Mouse (Mus musculus): ENCODE data around the gene Megf11. TPM values are rescaled to one million over a fixed set of nuclear protein-coding genes. Genes with fewer than 3 reads are reported as not detected.
"Not testable (repeated sequence)": the region's sequence is repeated elsewhere in the genome, so short reads cannot be mapped to it uniquely, and the experiment has no call there.

Megf11 gene
- polyA plus RNA-seq, 1 experiment from 2014 or later: 0.11 TPM

- H3K4me3 ChIP-seq (ENCODE audit: low read depth, low read length): no peak overlapping the region
- DNase-seq: no peak
- no peak overlapping the region for H3K9ac ChIP-seq (replicated peaks)
- H3K4me2 ChIP-seq (ENCODE audit: low read depth, low read length): no peak overlapping the region
- H3K9me3 ChIP-seq (ENCODE audit: low read length): no peaks in the 10 kb centered on the region
- H3K4me1 ChIP-seq (ENCODE audit: insufficient read depth): peaks cover 9% of the 10 kb centered on the region
- no peaks in the 10 kb centered on the region for H3K27me3 ChIP-seq (ENCODE audit: insufficient read depth, low read length)
- no peaks in the 10 kb centered on the region for H3K36me3 ChIP-seq (replicated peaks; ENCODE audit: insufficient read depth, low read length)
- TF ChIP-seq EP300 (IDR thresholded peaks at IDR 0.05; ENCODE audit: low read depth): no peak
- no peak for TF ChIP-seq CTCF (IDR thresholded peaks at IDR 0.05; ENCODE audit: low read depth)
- ATAC-seq: no peak
- WGBS (ENCODE audit: insufficient replicate concordance): 55% methylated on average over 6 of the region's 6 CpGs
- no peak overlapping the region for H3K27ac ChIP-seq (ENCODE audit: low read depth)
Measured at GRCm38 (mm10) chr9:64734166-64734565, 348.7 kb downstream of the Megf11 start.

- ATAC-seq; DNase-seq; H3K36me3 ChIP-seq (replicated peaks; ENCODE audit: insufficient read depth, low read length); H3K9me3 ChIP-seq (ENCODE audit: low read length); H3K27ac ChIP-seq (ENCODE audit: low read depth); H3K9ac ChIP-seq (replicated peaks); H3K4me1 ChIP-seq (ENCODE audit: insufficient read depth); H3K27me3 ChIP-seq (ENCODE audit: insufficient read depth, low read length); H3K4me2 ChIP-seq (ENCODE audit: low read depth, low read length); H3K4me3 ChIP-seq (ENCODE audit: low read depth, low read length): not testable (repeated sequence)
- 78% methylated on average over 7 of the region's 7 CpGs for WGBS (ENCODE audit: insufficient replicate concordance)
Measured at GRCm38 (mm10) chr9:64734992-64735391, 349.6 kb downstream of the Megf11 start.

- TF ChIP-seq CTCF (IDR thresholded peaks at IDR 0.05; ENCODE audit: low read depth): no peak
- no peak for TF ChIP-seq EP300 (IDR thresholded peaks at IDR 0.05; ENCODE audit: low read depth)
- Histone ChIP-seq H3K9me3 (ENCODE audit: low read length) (no peaks in the 10 kb centered on the region), H3K27ac (ENCODE audit: low read depth) (peak overlapping the region; percentile 96), H3K27me3 (ENCODE audit: insufficient read depth, low read length) (no peaks in the 10 kb centered on the region), H3K9ac (replicated peaks) (peak overlapping the region; percentile 97), H3K4me2 (ENCODE audit: low read depth, low read length) (peak overlapping the region; percentile 88), H3K4me1 (ENCODE audit: insufficient read depth) (peaks cover 6% of the 10 kb centered on the region), H3K4me3 (ENCODE audit: low read depth, low read length) (peak overlapping the region; percentile 94), H3K36me3 (replicated peaks; ENCODE audit: insufficient read depth, low read length) (no peaks in the 10 kb centered on the region)
- ATAC-seq (no peak), DNase-seq (no peak)
- 4% methylated on average over 9 of the region's 9 CpGs for WGBS (ENCODE audit: insufficient replicate concordance)
Measured at GRCm38 (mm10) chr9:64736076-64736638, 350.7 kb downstream of the Megf11 start.

GRCm38 (mm10) chr9:64736639-64737405 is 351.4 kb downstream of the Megf11 start:
- Histone ChIP-seq H3K27me3 (ENCODE audit: insufficient read depth, low read length) (no peaks in the 10 kb centered on the region), H3K9ac (replicated peaks) (peak overlapping the region; percentile 97), H3K36me3 (replicated peaks; ENCODE audit: insufficient read depth, low read length) (no peaks in the 10 kb centered on the region), H3K27ac (ENCODE audit: low read depth) (peak overlapping the region; percentile 96), H3K4me3 (ENCODE audit: low read depth, low read length) (peak overlapping the region; percentile 94), H3K4me1 (ENCODE audit: insufficient read depth) (peaks cover 2% of the 10 kb centered on the region; the same call in 1 of the 2 replicates), H3K9me3 (ENCODE audit: low read length) (no peaks in the 10 kb centered on the region), H3K4me2 (ENCODE audit: low read depth, low read length) (peak overlapping the region; percentile 88)
- DNase-seq (peak; percentile 72), ATAC-seq (peak; percentile 66)
- WGBS (ENCODE audit: insufficient replicate concordance): 1% methylated on average over 33 of the region's 35 CpGs
- TF ChIP-seq EP300 (IDR thresholded peaks at IDR 0.05; ENCODE audit: low read depth) (no peak), CTCF (IDR thresholded peaks at IDR 0.05; ENCODE audit: low read depth) (peak; percentile 44)

GRCm38 (mm10) chr9:64737406-64738201 is 352.2 kb downstream of the Megf11 start, which contains the start of gene Rab11a:
Rab11a (minus strand) TSS chr9:64737758.
- TF ChIP-seq CTCF (IDR thresholded peaks at IDR 0.05; ENCODE audit: low read depth) (peak; percentile 37), EP300 (IDR thresholded peaks at IDR 0.05; ENCODE audit: low read depth) (peak; percentile 78)
- WGBS (ENCODE audit: insufficient replicate concordance): under 1% methylated on average over 61 of the region's 61 CpGs
- no peaks in the 10 kb centered on the region for H3K36me3 ChIP-seq (replicated peaks; ENCODE audit: insufficient read depth, low read length)
- no peaks in the 10 kb centered on the region for H3K9me3 ChIP-seq (ENCODE audit: low read length)
- no peaks in the 10 kb centered on the region for H3K27me3 ChIP-seq (ENCODE audit: insufficient read depth, low read length)
- peaks cover 2% of the 10 kb centered on the region; the same call in 1 of the 2 replicates for H3K4me1 ChIP-seq (ENCODE audit: insufficient read depth)
- H3K9ac ChIP-seq (replicated peaks): peak within 1 kb of the TSS; percentile 97
- H3K4me2 ChIP-seq (ENCODE audit: low read depth, low read length): peak within 1 kb of the TSS; percentile 88
- peak within 1 kb of the TSS; percentile 96 for H3K27ac ChIP-seq (ENCODE audit: low read depth)
- H3K4me3 ChIP-seq (ENCODE audit: low read depth, low read length): peak within 1 kb of the TSS; percentile 94
- ATAC-seq (peak; percentile 93), DNase-seq (peak; percentile 98)

- Histone ChIP-seq H3K4me3 (ENCODE audit: low read depth, low read length) (no peak overlapping the region), H3K36me3 (replicated peaks; ENCODE audit: insufficient read depth, low read length) (no peaks in the 10 kb centered on the region), H3K27me3 (ENCODE audit: insufficient read depth, low read length) (no peaks in the 10 kb centered on the region), H3K27ac (ENCODE audit: low read depth) (no peak overlapping the region), H3K4me2 (ENCODE audit: low read depth, low read length) (no peak overlapping the region), H3K9me3 (ENCODE audit: low read length) (no peaks in the 10 kb centered on the region), H3K9ac (replicated peaks) (no peak overlapping the region), H3K4me1 (ENCODE audit: insufficient read depth) (peaks cover 2% of the 10 kb centered on the region; the same call in 1 of the 2 replicates)
- no peak for TF ChIP-seq CTCF (IDR thresholded peaks at IDR 0.05; ENCODE audit: low read depth)
- no peak for TF ChIP-seq EP300 (IDR thresholded peaks at IDR 0.05; ENCODE audit: low read depth)
- 72% methylated on average over 2 of the region's 2 CpGs for WGBS (ENCODE audit: insufficient replicate concordance)
- ATAC-seq (no peak), DNase-seq (no peak)
Measured at GRCm38 (mm10) chr9:64739001-64739400, 353.6 kb downstream of the Megf11 start.
